Mouse (Mus musculus): ENCODE data around the gene Pi4k2b. TPM values are rescaled to one million over a fixed set of nuclear protein-coding genes. Genes with fewer than 3 reads are reported as not detected.

Pi4k2b gene
- polyA plus RNA-seq, 1 experiment from 2014 or later, result 11.8 TPM

GRCm38 (mm10) chr5:52732811-52733210, 8.6 kb upstream of the Pi4k2b start:
- no peak overlapping the region for H3K4me3 ChIP-seq (ENCODE audit: low read depth, low read length)
- no peaks in the 10 kb centered on the region for H3K36me3 ChIP-seq (ENCODE audit: control insufficient read depth, insufficient read depth, low read length)
- H3K4me2 ChIP-seq, result no peak overlapping the region
- no peak overlapping the region for H3K27ac ChIP-seq (ENCODE audit: low read depth, low read length)
- no peak overlapping the region for H3K9ac ChIP-seq (ENCODE audit: low read depth, low read length)
- H3K4me1 ChIP-seq (ENCODE audit: control insufficient read depth, insufficient read depth, low read length), result no peaks in the 10 kb centered on the region
- no peaks in the 10 kb centered on the region for H3K9me3 ChIP-seq (replicated peaks; ENCODE audit: control insufficient read depth, low read length)
- no peaks in the 10 kb centered on the region for H3K27me3 ChIP-seq (ENCODE audit: control insufficient read depth, insufficient read depth, low read length)
- no peak for ATAC-seq (replicated peaks; ENCODE audit: insufficient number of reproducible peaks, low FRiP score, low TSS enrichment)
- 55% methylated on average over 4 of the region's 4 CpGs for WGBS (ENCODE audit: insufficient replicate concordance)

GRCm38 (mm10) chr5:52736046-52736445, 5.3 kb upstream of the Pi4k2b start:
- no peak for ATAC-seq (replicated peaks; ENCODE audit: insufficient number of reproducible peaks, low FRiP score, low TSS enrichment)
- no peaks in the 10 kb centered on the region for H3K27me3 ChIP-seq (ENCODE audit: control insufficient read depth, insufficient read depth, low read length)
- no peaks in the 10 kb centered on the region for H3K4me1 ChIP-seq (ENCODE audit: control insufficient read depth, insufficient read depth, low read length)
- no peak overlapping the region for H3K9ac ChIP-seq (ENCODE audit: low read depth, low read length)
- H3K9me3 ChIP-seq (replicated peaks; ENCODE audit: control insufficient read depth, low read length), result no peaks in the 10 kb centered on the region
- H3K27ac ChIP-seq (ENCODE audit: low read depth, low read length), result no peak overlapping the region
- no peak overlapping the region for H3K4me3 ChIP-seq (ENCODE audit: low read depth, low read length)
- no peaks in the 10 kb centered on the region for H3K36me3 ChIP-seq (ENCODE audit: control insufficient read depth, insufficient read depth, low read length)
- no peak overlapping the region for H3K4me2 ChIP-seq
- 76% methylated on average over 3 of the region's 3 CpGs for WGBS (ENCODE audit: insufficient replicate concordance)

GRCm38 (mm10) chr5:52742112-52742813, 889 bp downstream of the Pi4k2b start:
- 5% methylated on average over 17 of the region's 17 CpGs for WGBS (ENCODE audit: insufficient replicate concordance)

GRCm38 (mm10) chr5:52743231-52743630, 1.9 kb downstream of the Pi4k2b start:
- no peak for ATAC-seq (replicated peaks; ENCODE audit: insufficient number of reproducible peaks, low FRiP score, low TSS enrichment)
- no peaks in the 10 kb centered on the region for H3K36me3 ChIP-seq (ENCODE audit: control insufficient read depth, insufficient read depth, low read length)
- H3K4me2 ChIP-seq, result peak overlapping the region; percentile 69
- 0 out of 2 replicates have a peak, but pooled peaks cover 2% of the 10 kb centered on the region for H3K4me1 ChIP-seq (ENCODE audit: control insufficient read depth, insufficient read depth, low read length)
- 60% methylated on average over 4 of the region's 4 CpGs for WGBS (ENCODE audit: insufficient replicate concordance)
- H3K27me3 ChIP-seq (ENCODE audit: control insufficient read depth, insufficient read depth, low read length), result no peaks in the 10 kb centered on the region
- no peak overlapping the region; the same call in 1 of the 2 replicates for H3K4me3 ChIP-seq (ENCODE audit: low read depth, low read length)
- H3K9me3 ChIP-seq (replicated peaks; ENCODE audit: control insufficient read depth, low read length), result no peaks in the 10 kb centered on the region
- no peak overlapping the region for H3K27ac ChIP-seq (ENCODE audit: low read depth, low read length)
- H3K9ac ChIP-seq (ENCODE audit: low read depth, low read length), result no peak overlapping the region

More at GRCm38 (mm10) chr5:52742112-52742813, 889 bp downstream of the Pi4k2b start:
- H3K9ac ChIP-seq (ENCODE audit: low read depth, low read length), result peak overlapping the region; percentile 83
- H3K36me3 ChIP-seq (ENCODE audit: control insufficient read depth, insufficient read depth, low read length), result no peaks in the 10 kb centered on the region
- no peaks in the 10 kb centered on the region for H3K9me3 ChIP-seq (replicated peaks; ENCODE audit: control insufficient read depth, low read length)
- H3K4me2 ChIP-seq, result peak overlapping the region; percentile 69
- H3K4me3 ChIP-seq (ENCODE audit: low read depth, low read length), result peak overlapping the region; percentile 67
- ATAC-seq (replicated peaks; ENCODE audit: insufficient number of reproducible peaks, low FRiP score, low TSS enrichment), result 0 out of 2 replicates have a peak, but pooled peaks have one; percentile 37
- H3K4me1 ChIP-seq (ENCODE audit: control insufficient read depth, insufficient read depth, low read length), result 0 out of 2 replicates have a peak, but pooled peaks cover 2% of the 10 kb centered on the region
- peak overlapping the region; percentile 36 for H3K27ac ChIP-seq (ENCODE audit: low read depth, low read length)
- no peaks in the 10 kb centered on the region for H3K27me3 ChIP-seq (ENCODE audit: control insufficient read depth, insufficient read depth, low read length)

GRCm38 (mm10) chr5:52746920-52747319, 5.5 kb downstream of the Pi4k2b start:
- H3K27me3 ChIP-seq (ENCODE audit: control insufficient read depth, insufficient read depth, low read length), result no peaks in the 10 kb centered on the region

GRCm38 (mm10) chr5:52748732-52749131, 7.4 kb downstream of the Pi4k2b start:
- WGBS (ENCODE audit: insufficient replicate concordance), result 80% methylated on average over 5 of the region's 5 CpGs
- no peaks in the 10 kb centered on the region for H3K4me1 ChIP-seq (ENCODE audit: control insufficient read depth, insufficient read depth, low read length)
- no peaks in the 10 kb centered on the region for H3K9me3 ChIP-seq (replicated peaks; ENCODE audit: control insufficient read depth, low read length)
- H3K4me3 ChIP-seq (ENCODE audit: low read depth, low read length), result no peak overlapping the region
- H3K27me3 ChIP-seq (ENCODE audit: control insufficient read depth, insufficient read depth, low read length), result no peaks in the 10 kb centered on the region
- no peaks in the 10 kb centered on the region for H3K36me3 ChIP-seq (ENCODE audit: control insufficient read depth, insufficient read depth, low read length)
- H3K4me2 ChIP-seq, result no peak overlapping the region
- no peak overlapping the region for H3K9ac ChIP-seq (ENCODE audit: low read depth, low read length)
- H3K27ac ChIP-seq (ENCODE audit: low read depth, low read length), result no peak overlapping the region
- ATAC-seq (replicated peaks; ENCODE audit: insufficient number of reproducible peaks, low FRiP score, low TSS enrichment), result no peak

More at GRCm38 (mm10) chr5:52746920-52747319, 5.5 kb downstream of the Pi4k2b start:
- no peaks in the 10 kb centered on the region for H3K9me3 ChIP-seq (replicated peaks; ENCODE audit: control insufficient read depth, low read length)
- no peaks in the 10 kb centered on the region for H3K36me3 ChIP-seq (ENCODE audit: control insufficient read depth, insufficient read depth, low read length)
- no peak overlapping the region for H3K4me2 ChIP-seq
- no peak overlapping the region for H3K9ac ChIP-seq (ENCODE audit: low read depth, low read length)
- H3K4me3 ChIP-seq (ENCODE audit: low read depth, low read length), result no peak overlapping the region
- no peak for ATAC-seq (replicated peaks; ENCODE audit: insufficient number of reproducible peaks, low FRiP score, low TSS enrichment)
- no peak overlapping the region for H3K27ac ChIP-seq (ENCODE audit: low read depth, low read length)
- 0 out of 2 replicates have a peak, but pooled peaks cover 2% of the 10 kb centered on the region for H3K4me1 ChIP-seq (ENCODE audit: control insufficient read depth, insufficient read depth, low read length)

GRCm38 (mm10) chr5:52753146-52753545, 11.8 kb downstream of the Pi4k2b start:
- Histone ChIP-seq H3K27ac (ENCODE audit: low read depth, low read length) (no peak overlapping the region), H3K36me3 (ENCODE audit: control insufficient read depth, insufficient read depth, low read length) (no peaks in the 10 kb centered on the region), H3K4me1 (ENCODE audit: control insufficient read depth, insufficient read depth, low read length) (no peaks in the 10 kb centered on the region), H3K9ac (ENCODE audit: low read depth, low read length) (no peak overlapping the region), H3K4me3 (ENCODE audit: low read depth, low read length) (no peak overlapping the region), H3K27me3 (ENCODE audit: control insufficient read depth, insufficient read depth, low read length) (no peaks in the 10 kb centered on the region), H3K4me2 (no peak overlapping the region), H3K9me3 (replicated peaks; ENCODE audit: control insufficient read depth, low read length) (no peaks in the 10 kb centered on the region)
- 82% methylated on average over 9 of the region's 9 CpGs for WGBS (ENCODE audit: insufficient replicate concordance)
- no peak for ATAC-seq (replicated peaks; ENCODE audit: insufficient number of reproducible peaks, low FRiP score, low TSS enrichment)

- Histone ChIP-seq H3K36me3 (ENCODE audit: control insufficient read depth, insufficient read depth, low read length) (no peaks in the 10 kb centered on the region), H3K27ac (ENCODE audit: low read depth, low read length) (no peak overlapping the region), H3K27me3 (ENCODE audit: control insufficient read depth, insufficient read depth, low read length) (no peaks in the 10 kb centered on the region), H3K9ac (ENCODE audit: low read depth, low read length) (no peak overlapping the region), H3K4me1 (ENCODE audit: control insufficient read depth, insufficient read depth, low read length) (no peaks in the 10 kb centered on the region), H3K9me3 (replicated peaks; ENCODE audit: control insufficient read depth, low read length) (no peaks in the 10 kb centered on the region), H3K4me3 (ENCODE audit: low read depth, low read length) (no peak overlapping the region), H3K4me2 (no peak overlapping the region)
- no peak for ATAC-seq (replicated peaks; ENCODE audit: insufficient number of reproducible peaks, low FRiP score, low TSS enrichment)
These were observed 12.8 kb downstream of the Pi4k2b start for GRCm38 (mm10) chr5:52754196-52754595.

GRCm38 (mm10) chr5:52755337-52755736, 14.0 kb downstream of the Pi4k2b start:
- Histone ChIP-seq H3K9ac (ENCODE audit: low read depth, low read length) (no peak overlapping the region), H3K4me2 (no peak overlapping the region), H3K4me1 (ENCODE audit: control insufficient read depth, insufficient read depth, low read length) (no peaks in the 10 kb centered on the region), H3K9me3 (replicated peaks; ENCODE audit: control insufficient read depth, low read length) (no peaks in the 10 kb centered on the region), H3K27me3 (ENCODE audit: control insufficient read depth, insufficient read depth, low read length) (no peaks in the 10 kb centered on the region), H3K27ac (ENCODE audit: low read depth, low read length) (no peak overlapping the region), H3K36me3 (ENCODE audit: control insufficient read depth, insufficient read depth, low read length) (no peaks in the 10 kb centered on the region), H3K4me3 (ENCODE audit: low read depth, low read length) (no peak overlapping the region)
- 84% methylated on average over 3 of the region's 3 CpGs for WGBS (ENCODE audit: insufficient replicate concordance)
- no peak for ATAC-seq (replicated peaks; ENCODE audit: insufficient number of reproducible peaks, low FRiP score, low TSS enrichment)
